12 mouse cellular contexts compared by ENCODE assay signal in the genomic region with DNA sequence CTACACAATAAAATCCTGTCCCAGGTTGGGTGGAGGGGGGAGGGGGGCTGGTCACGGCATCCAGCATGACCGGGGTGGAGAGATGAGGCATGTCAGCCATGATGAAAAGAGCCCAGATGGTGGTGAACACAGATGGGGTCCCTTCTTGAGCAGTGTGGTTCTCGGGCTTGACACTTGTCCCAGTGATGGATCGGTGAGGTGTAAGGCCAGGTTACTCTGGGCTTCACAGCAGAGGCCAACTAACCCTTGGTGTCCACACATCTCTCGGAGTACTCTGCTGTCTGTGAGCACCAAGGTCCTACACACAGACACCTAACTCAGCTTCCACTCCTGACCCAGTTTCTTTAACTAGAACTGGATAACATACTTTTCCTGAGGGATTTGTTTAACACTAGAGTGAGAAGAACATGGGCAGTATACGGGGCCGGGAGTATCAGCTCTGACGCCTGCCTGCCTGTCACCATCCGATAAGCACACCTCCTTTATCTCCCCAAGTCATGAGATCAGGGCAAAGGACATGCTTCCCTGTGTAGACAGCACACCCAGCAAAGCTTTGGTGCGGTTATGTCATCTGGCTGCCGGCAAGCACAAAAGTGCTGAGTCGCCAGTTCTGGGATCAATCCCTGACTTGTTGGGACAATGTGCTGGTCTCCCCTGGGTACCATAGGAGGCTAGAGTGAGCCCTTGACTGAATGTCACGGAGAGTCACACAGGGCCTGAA.
DNase-seq lines count a peak whose midpoint lies in the region; ATAC-seq and TF ChIP-seq lines count a peak whose summit lies in the region.
"Had no signal": no experiment of that assay in that cellular context is flagged by ENCODE, and none has a peak within 500 bp of the region (broad histone marks: within the 10 kb centered on the region; RNA-seq: fewer than 3 reads in every experiment).

No protein-coding gene starts in this region.

- WGBS in midbrain, embryonic 11.5 days = 91% methylated on average over 13 of the region's 13 CpGs
- 91% methylated on average over 13 of the region's 13 CpGs for WGBS in midbrain, embryonic 10.5 days
- 33% methylated on average over 13 of the region's 13 CpGs for WGBS in liver, embryonic 16.5 days (ENCODE audit: insufficient replicate concordance)
- WGBS in stomach, postnatal 0 days = 73% methylated on average over 13 of the region's 13 CpGs

- H3K9ac ChIP-seq in midbrain, embryonic 11.5 days (ENCODE audit: low read length) = no peak overlapping the region
- H3K9ac ChIP-seq in liver, embryonic 16.5 days (ENCODE audit: low read depth, low read length) = peak overlapping the region; percentile 57
- H3K9ac ChIP-seq in stomach, postnatal 0 days (ENCODE audit: low read length) = no peak overlapping the region
- H3K9ac ChIP-seq: neural tube, embryonic 15.5 days had no signal

- DNase-seq in midbrain, embryonic 11.5 days (ENCODE audit: low spot score, missing footprints) = peak; percentile 61
- DNase-seq in midbrain, embryonic 10.5 days (ENCODE audit: low spot score) = no peak
- peak; percentile 63 for DNase-seq in stomach, postnatal 0 days (ENCODE audit: low spot score)
- DNase-seq in natural killer cell, adult 2 months (ENCODE audit: low spot score in 2 of 2) = no peak
- DNase-seq in gastrocnemius, postnatal 4 days (ENCODE audit: low spot score in 2 of 2) = no peak
- no peak for DNase-seq in frontal cortex, postnatal 10 days (ENCODE audit: low spot score in 2 of 2)

- H3K27me3 ChIP-seq in midbrain, embryonic 11.5 days (ENCODE audit: control insufficient read depth, insufficient read depth, low read length) = no peaks in the 10 kb centered on the region
- no peaks in the 10 kb centered on the region for H3K27me3 ChIP-seq in midbrain, embryonic 10.5 days (ENCODE audit: low read depth, poor library complexity, severe bottlenecking)
- no peaks in the 10 kb centered on the region for H3K27me3 ChIP-seq in liver, embryonic 16.5 days (ENCODE audit: control insufficient read depth, insufficient read depth, low read depth, low read length)
- no peaks in the 10 kb centered on the region for H3K27me3 ChIP-seq in stomach, postnatal 0 days (ENCODE audit: control insufficient read depth, insufficient read depth, low read length)
- H3K27me3 ChIP-seq: neural tube, embryonic 15.5 days had no signal

- no peak overlapping the region for H3K27ac ChIP-seq in midbrain, embryonic 11.5 days (ENCODE audit: low read depth, low read length)
- no peak overlapping the region for H3K27ac ChIP-seq in midbrain, embryonic 10.5 days (replicated peaks)
- H3K27ac ChIP-seq in liver, embryonic 16.5 days (ENCODE audit: low read length) = peak overlapping the region; percentile 95
- H3K27ac ChIP-seq in stomach, postnatal 0 days (replicated peaks) = peak overlapping the region; percentile 67; the same call in 1 of the 2 replicates
- H3K27ac ChIP-seq: hindbrain, postnatal 0 days; neural tube, embryonic 15.5 days had no signal

- H3K4me3 ChIP-seq in midbrain, embryonic 11.5 days (ENCODE audit: low read depth, low read length) = no peak overlapping the region
- no peak overlapping the region for H3K4me3 ChIP-seq in midbrain, embryonic 10.5 days
- no peak overlapping the region; the same call in 1 of the 2 replicates for H3K4me3 ChIP-seq in liver, embryonic 16.5 days (ENCODE audit: low read depth, low read length)
- H3K4me3 ChIP-seq in stomach, postnatal 0 days (ENCODE audit: low read depth, low read length) = no peak overlapping the region
- H3K4me3 ChIP-seq: neural tube, embryonic 15.5 days had no signal

- H3K4me2 ChIP-seq in midbrain, embryonic 11.5 days = no peak overlapping the region
- peak overlapping the region; percentile 59 for H3K4me2 ChIP-seq in liver, embryonic 16.5 days (ENCODE audit: low read depth, low read length)
- no peak overlapping the region for H3K4me2 ChIP-seq in stomach, postnatal 0 days (replicated peaks; ENCODE audit: low read depth)
- H3K4me2 ChIP-seq: neural tube, embryonic 15.5 days had no signal

- H3K4me1 ChIP-seq in midbrain, embryonic 11.5 days (ENCODE audit: control insufficient read depth, insufficient read depth, low read length) = no peaks in the 10 kb centered on the region
- peaks cover 8% of the 10 kb centered on the region; the same call in 1 of the 2 replicates for H3K4me1 ChIP-seq in midbrain, embryonic 10.5 days
- H3K4me1 ChIP-seq in liver, embryonic 16.5 days (ENCODE audit: control insufficient read depth, low read depth, low read length) = peaks cover 56% of the 10 kb centered on the region
- H3K4me1 ChIP-seq in stomach, postnatal 0 days (replicated peaks; ENCODE audit: control insufficient read depth, insufficient read depth) = no peaks in the 10 kb centered on the region
- H3K4me1 ChIP-seq: neural tube, embryonic 15.5 days had no signal

- TF ChIP-seq EP300 in stomach, postnatal 0 days (optimal IDR thresholded peaks at IDR 0.05) = no peak

- ATAC-seq in midbrain, embryonic 11.5 days (ENCODE audit: low FRiP score) = no peak
- ATAC-seq in erythroid progenitor cell, adult 5-6 weeks (replicated peaks; ENCODE audit: low FRiP score, poor library complexity, severe bottlenecking) = peak; percentile 85
- peak; percentile 94 for ATAC-seq in liver, embryonic 16.5 days (ENCODE audit: low read depth)
- ATAC-seq in stomach, postnatal 0 days (ENCODE audit: low FRiP score, low TSS enrichment) = peak; percentile 75
- ATAC-seq: hindbrain, postnatal 0 days; lung, postnatal 0 days; midbrain, embryonic 16.5 days had no signal

- H3K36me3 ChIP-seq in midbrain, embryonic 11.5 days (ENCODE audit: control insufficient read depth, insufficient read depth, low read length) = no peaks in the 10 kb centered on the region
- peaks cover 6% of the 10 kb centered on the region; the same call in 1 of the 2 replicates for H3K36me3 ChIP-seq in midbrain, embryonic 10.5 days
- H3K36me3 ChIP-seq in liver, embryonic 16.5 days (ENCODE audit: control insufficient read depth, insufficient read depth) = no peaks in the 10 kb centered on the region
- H3K36me3 ChIP-seq in stomach, postnatal 0 days (ENCODE audit: control insufficient read depth, insufficient read depth, low read length) = no peaks in the 10 kb centered on the region; the same call in 1 of the 2 replicates

- no peak for TF ChIP-seq CTCF in stomach, postnatal 0 days (IDR thresholded peaks at IDR 0.05; ENCODE audit: low read depth)

- H3K9me3 ChIP-seq in midbrain, embryonic 11.5 days (ENCODE audit: control insufficient read depth, low read length) = no peaks in the 10 kb centered on the region
- no peaks in the 10 kb centered on the region for H3K9me3 ChIP-seq in midbrain, embryonic 10.5 days (replicated peaks)
- no peaks in the 10 kb centered on the region for H3K9me3 ChIP-seq in liver, embryonic 16.5 days (replicated peaks; ENCODE audit: control insufficient read depth, low read length)
- H3K9me3 ChIP-seq in stomach, postnatal 0 days (ENCODE audit: control insufficient read depth, low read length) = no peaks in the 10 kb centered on the region
- H3K9me3 ChIP-seq: neural tube, embryonic 15.5 days had no signal

Comparison
In these comparisons a context has a peak if more than half of its experiments do, and no peak if none do; other contexts are left out.
1. DNase-seq: peak in midbrain, embryonic 11.5 days (single experiment) and stomach, postnatal 0 days (single experiment); none in midbrain, embryonic 10.5 days (single experiment), natural killer cell, adult 2 months (0 of 2), gastrocnemius, postnatal 4 days (0 of 2) and frontal cortex, postnatal 10 days (0 of 2).
2. H3K27ac ChIP-seq: peak in liver, embryonic 16.5 days (single experiment) and stomach, postnatal 0 days (single experiment); none in midbrain, embryonic 11.5 days (single experiment) and midbrain, embryonic 10.5 days (single experiment).